Mouse (Mus musculus): ENCODE measurements around the gene Rad54l2. TPM values are rescaled to one million over a fixed set of nuclear protein-coding genes. Genes with fewer than 3 reads are reported as not detected.

Gene Rad54l2
- polyA plus RNA-seq, 1 experiment from 2014 or later: 1.6 TPM

GRCm38 (mm10) chr9:106739962-106740361, 49.0 kb downstream of the Rad54l2 start:
- 88% methylated on average over 1 of the region's 1 CpGs for WGBS
- no peak overlapping the region for H3K4me3 ChIP-seq (ENCODE audit: low read depth, low read length)
- no peak for TF ChIP-seq EP300 (optimal IDR thresholded peaks at IDR 0.05)
- no peaks in the 10 kb centered on the region for H3K36me3 ChIP-seq (ENCODE audit: control insufficient read depth, insufficient read depth, low read length)
- DNase-seq (ENCODE audit: low spot score) (no peak), ATAC-seq (ENCODE audit: low FRiP score, low TSS enrichment) (no peak)
- no peak overlapping the region for H3K9ac ChIP-seq (ENCODE audit: low read length)
- H3K27me3 ChIP-seq (ENCODE audit: control insufficient read depth, insufficient read depth, low read length): no peaks in the 10 kb centered on the region
- H3K27ac ChIP-seq (replicated peaks): no peak overlapping the region
- H3K4me2 ChIP-seq (replicated peaks; ENCODE audit: low read depth): no peak overlapping the region
- no peaks in the 10 kb centered on the region for H3K4me1 ChIP-seq (replicated peaks; ENCODE audit: control insufficient read depth, insufficient read depth)
- no peaks in the 10 kb centered on the region for H3K9me3 ChIP-seq (ENCODE audit: control insufficient read depth, low read length)

- Histone ChIP-seq H3K4me3 (ENCODE audit: low read depth, low read length) (no peak overlapping the region), H3K27me3 (ENCODE audit: control insufficient read depth, insufficient read depth, low read length) (no peaks in the 10 kb centered on the region), H3K4me2 (replicated peaks; ENCODE audit: low read depth) (no peak overlapping the region), H3K9ac (ENCODE audit: low read length) (no peak overlapping the region), H3K9me3 (ENCODE audit: control insufficient read depth, low read length) (no peaks in the 10 kb centered on the region), H3K4me1 (replicated peaks; ENCODE audit: control insufficient read depth, insufficient read depth) (no peaks in the 10 kb centered on the region), H3K27ac (replicated peaks) (no peak overlapping the region), H3K36me3 (ENCODE audit: control insufficient read depth, insufficient read depth, low read length) (no peaks in the 10 kb centered on the region)
- ATAC-seq (ENCODE audit: low FRiP score, low TSS enrichment) (no peak), DNase-seq (ENCODE audit: low spot score) (no peak)
- TF ChIP-seq CTCF (IDR thresholded peaks at IDR 0.05; ENCODE audit: low read depth) (no peak), EP300 (optimal IDR thresholded peaks at IDR 0.05) (no peak)
- 77% methylated on average over 1 of the region's 1 CpGs for WGBS
Measured at GRCm38 (mm10) chr9:106739056-106739455, 49.9 kb downstream of the Rad54l2 start.

- ATAC-seq (ENCODE audit: low FRiP score, low TSS enrichment): no peak
- Histone ChIP-seq H3K4me2 (replicated peaks; ENCODE audit: low read depth) (no peak overlapping the region), H3K4me3 (ENCODE audit: low read depth, low read length) (no peak overlapping the region), H3K27me3 (ENCODE audit: control insufficient read depth, insufficient read depth, low read length) (no peaks in the 10 kb centered on the region), H3K9me3 (ENCODE audit: control insufficient read depth, low read length) (no peaks in the 10 kb centered on the region), H3K27ac (replicated peaks) (no peak overlapping the region), H3K9ac (ENCODE audit: low read length) (no peak overlapping the region), H3K36me3 (ENCODE audit: control insufficient read depth, insufficient read depth, low read length) (no peaks in the 10 kb centered on the region), H3K4me1 (replicated peaks; ENCODE audit: control insufficient read depth, insufficient read depth) (no peaks in the 10 kb centered on the region)
- WGBS: 95% methylated on average over 2 of the region's 2 CpGs
- DNase-seq (ENCODE audit: low spot score): no peak
- TF ChIP-seq CTCF (IDR thresholded peaks at IDR 0.05; ENCODE audit: low read depth): no peak
- TF ChIP-seq EP300 (optimal IDR thresholded peaks at IDR 0.05): no peak
Measured at GRCm38 (mm10) chr9:106738199-106738985, 50.6 kb downstream of the Rad54l2 start.

- DNase-seq (ENCODE audit: low spot score) (no peak), ATAC-seq (ENCODE audit: low FRiP score, low TSS enrichment) (no peak)
- H3K36me3 ChIP-seq (ENCODE audit: control insufficient read depth, insufficient read depth, low read length): no peaks in the 10 kb centered on the region
- WGBS: 81% methylated on average over 2 of the region's 2 CpGs
- H3K27me3 ChIP-seq (ENCODE audit: control insufficient read depth, insufficient read depth, low read length): no peaks in the 10 kb centered on the region
- H3K27ac ChIP-seq (replicated peaks): no peak overlapping the region
- no peak overlapping the region for H3K9ac ChIP-seq (ENCODE audit: low read length)
- no peak overlapping the region for H3K4me2 ChIP-seq (replicated peaks; ENCODE audit: low read depth)
- H3K4me3 ChIP-seq (ENCODE audit: low read depth, low read length): no peak overlapping the region
- no peaks in the 10 kb centered on the region for H3K9me3 ChIP-seq (ENCODE audit: control insufficient read depth, low read length)
- H3K4me1 ChIP-seq (replicated peaks; ENCODE audit: control insufficient read depth, insufficient read depth): no peaks in the 10 kb centered on the region
- no peak for TF ChIP-seq CTCF (IDR thresholded peaks at IDR 0.05; ENCODE audit: low read depth)
- TF ChIP-seq EP300 (optimal IDR thresholded peaks at IDR 0.05): no peak
Measured at GRCm38 (mm10) chr9:106733690-106734089, 55.3 kb downstream of the Rad54l2 start.

- H3K27me3 ChIP-seq (ENCODE audit: control insufficient read depth, insufficient read depth, low read length): no peaks in the 10 kb centered on the region
- no peak overlapping the region for H3K27ac ChIP-seq (replicated peaks)
- no peak for TF ChIP-seq CTCF (IDR thresholded peaks at IDR 0.05; ENCODE audit: low read depth)
- no peak for TF ChIP-seq EP300 (optimal IDR thresholded peaks at IDR 0.05)
- no peaks in the 10 kb centered on the region for H3K4me1 ChIP-seq (replicated peaks; ENCODE audit: control insufficient read depth, insufficient read depth)
- DNase-seq (ENCODE audit: low spot score) (no peak), ATAC-seq (ENCODE audit: low FRiP score, low TSS enrichment) (no peak)
- no peaks in the 10 kb centered on the region for H3K9me3 ChIP-seq (ENCODE audit: control insufficient read depth, low read length)
- no peak overlapping the region for H3K4me2 ChIP-seq (replicated peaks; ENCODE audit: low read depth)
- H3K36me3 ChIP-seq (ENCODE audit: control insufficient read depth, insufficient read depth, low read length): no peaks in the 10 kb centered on the region
- no peak overlapping the region for H3K9ac ChIP-seq (ENCODE audit: low read length)
- H3K4me3 ChIP-seq (ENCODE audit: low read depth, low read length): no peak overlapping the region
- 86% methylated on average over 2 of the region's 2 CpGs for WGBS
Measured at GRCm38 (mm10) chr9:106729416-106729815, 59.6 kb downstream of the Rad54l2 start.

GRCm38 (mm10) chr9:106726891-106727290, 62.1 kb downstream of the Rad54l2 start:
- no peaks in the 10 kb centered on the region; the same call in 1 of the 2 replicates for H3K36me3 ChIP-seq (ENCODE audit: control insufficient read depth, insufficient read depth, low read length)
- H3K9ac ChIP-seq (ENCODE audit: low read length): no peak overlapping the region
- 64% methylated on average over 1 of the region's 1 CpGs for WGBS
- ATAC-seq (ENCODE audit: low FRiP score, low TSS enrichment): no peak
- no peak overlapping the region for H3K4me2 ChIP-seq (replicated peaks; ENCODE audit: low read depth)
- H3K27me3 ChIP-seq (ENCODE audit: control insufficient read depth, insufficient read depth, low read length): no peaks in the 10 kb centered on the region
- no peaks in the 10 kb centered on the region for H3K9me3 ChIP-seq (ENCODE audit: control insufficient read depth, low read length)
- no peak overlapping the region for H3K27ac ChIP-seq (replicated peaks)
- no peaks in the 10 kb centered on the region for H3K4me1 ChIP-seq (replicated peaks; ENCODE audit: control insufficient read depth, insufficient read depth)
- TF ChIP-seq CTCF (IDR thresholded peaks at IDR 0.05; ENCODE audit: low read depth): no peak
- DNase-seq (ENCODE audit: low spot score): no peak
- no peak overlapping the region for H3K4me3 ChIP-seq (ENCODE audit: low read depth, low read length)
